Mouse (Mus musculus) midbrain, embryonic 12.5 days (tissue): ENCODE results near the gene Hint2. TPM values are rescaled to one million over a fixed set of nuclear protein-coding genes. Genes with fewer than 3 reads are reported as not detected.

ENCODE experiments used
- ATAC-seq: fragments of 200-750 bp; cut with Nextera tagmentation; 2 replicates; pipeline ENCODE4 v1.8.0; 2017; ENCODE audit warnings: low read depth, moderate TSS enrichment, moderate library complexity; ENCODE audit not compliant: low FRiP score
- H3K27ac ChIP-seq: fragments of 300-500 bp; sonication (generic); replicated peaks from 2 replicates; pipeline ENCODE4 v1.5.1; 2016; ENCODE audit warnings: mild to moderate bottlenecking
- H3K27me3 ChIP-seq: fragments of 300-500 bp; sonication (generic); 2 replicates; pipeline ENCODE4 v1.6.1; 2016; ENCODE audit warnings: mild to moderate bottlenecking
- H3K36me3 ChIP-seq: fragments of 300-500 bp; sonication (generic); 2 replicates; pipeline ENCODE4 v1.6.1; 2016
- H3K4me1 ChIP-seq: fragments of 300-500 bp; sonication (generic); 2 replicates; pipeline ENCODE4 v1.6.1; 2016
- H3K4me2 ChIP-seq: fragments of 300-500 bp; sonication (generic); replicated peaks from 2 replicates; pipeline ENCODE4 v1.6.1; 2016; ENCODE audit warnings: mild to moderate bottlenecking, moderate library complexity
- H3K4me3 ChIP-seq: fragments of 300-500 bp; sonication (generic); 2 replicates; pipeline ENCODE4 v1.5.1; 2016; ENCODE audit warnings: mild to moderate bottlenecking
- H3K9ac ChIP-seq: fragments of 300-500 bp; sonication (generic); replicated peaks from 2 replicates; pipeline ENCODE4 v1.6.1; 2016; ENCODE audit warnings: mild to moderate bottlenecking, moderate library complexity
- H3K9me3 ChIP-seq: fragments of 300-500 bp; sonication (generic); 2 replicates; pipeline ENCODE4 v1.6.1; 2016; ENCODE audit warnings: mild to moderate bottlenecking
- WGBS: fragments of 180-500 bp; shearing (Covaris S2); methylation state at CpG from one replicate; pipeline ENCODE4 v1.1.7; 2016; 5-methylcytosine and 5-hydroxymethylcytosine counted together
- polyA plus RNA-seq: library from polyadenylated mRNA; unstranded; fragments of >200 nt; fragmentation: Nextera tagmentation; extraction: Ambion mirVana; gene quantifications from 2 replicates; pipeline ENCODE4 v1.2.1, GENCODE M21; 2016

Gene Hint2
- polyA plus RNA-seq, 1 experiment from 2014 or later: 71.8 TPM

DNA sequence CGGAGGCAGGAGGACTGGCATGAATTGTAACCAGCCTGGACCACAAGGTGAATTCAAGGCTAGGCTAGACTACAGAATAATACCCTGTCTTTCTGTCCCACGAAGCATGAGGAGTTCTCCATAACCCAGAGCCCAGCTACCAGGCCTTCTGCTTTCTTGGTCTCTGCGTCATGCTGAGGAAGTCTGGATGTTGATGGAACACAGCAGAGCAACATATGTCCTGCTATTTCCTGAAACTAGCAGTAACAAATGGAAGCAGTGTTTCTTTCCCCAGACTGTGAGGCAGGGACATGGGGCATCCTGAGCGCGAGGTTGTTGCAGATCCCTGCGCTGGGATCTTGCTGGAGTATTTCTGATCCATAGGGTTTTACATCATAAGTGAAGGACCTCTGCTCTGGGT lies 22.3 kb upstream of the Hint2 start:
- 84% methylated on average over 6 of the region's 6 CpGs for WGBS
- peaks cover 89% of the 10 kb centered on the region for H3K36me3 ChIP-seq
- no peak for ATAC-seq

DNA sequence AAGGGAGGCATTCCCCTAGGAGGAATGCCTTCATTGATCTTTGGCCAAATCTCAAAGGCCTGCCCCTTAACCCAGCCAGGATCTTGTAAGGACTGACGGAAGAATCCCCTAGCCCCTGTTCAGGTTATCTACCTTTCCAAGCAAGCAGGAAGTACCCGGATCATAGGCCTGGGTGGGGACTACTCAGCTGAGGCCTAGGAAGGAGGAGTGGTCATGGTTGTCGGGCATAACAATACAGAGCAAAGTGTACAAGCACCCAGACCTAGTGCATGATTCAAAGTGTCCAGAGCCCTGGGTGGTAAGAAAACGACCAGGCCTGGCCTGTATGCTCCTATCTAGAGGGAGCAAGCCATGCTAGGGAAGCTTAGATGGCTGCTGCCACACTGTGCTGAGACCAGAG lies 19.3 kb upstream of the Hint2 start:
- peaks cover 23% of the 10 kb centered on the region for H3K4me1 ChIP-seq
- no peaks in the 10 kb centered on the region for H3K27me3 ChIP-seq
- H3K4me3 ChIP-seq: no peak overlapping the region
- no peak overlapping the region for H3K9ac ChIP-seq
- no peak overlapping the region for H3K4me2 ChIP-seq
- no peaks in the 10 kb centered on the region for H3K9me3 ChIP-seq
- ATAC-seq: no peak
- peaks cover 66% of the 10 kb centered on the region for H3K36me3 ChIP-seq
- 82% methylated on average over 4 of the region's 4 CpGs for WGBS
- no peak overlapping the region for H3K27ac ChIP-seq

More for the DNA sequence above, 22.3 kb upstream of the Hint2 start:
- H3K9ac ChIP-seq: no peak overlapping the region
- H3K4me2 ChIP-seq: no peak overlapping the region
- H3K4me1 ChIP-seq: no peaks in the 10 kb centered on the region
- H3K4me3 ChIP-seq: no peak overlapping the region
- H3K27ac ChIP-seq: no peak overlapping the region
- H3K9me3 ChIP-seq: no peaks in the 10 kb centered on the region
- H3K27me3 ChIP-seq: no peaks in the 10 kb centered on the region

DNA sequence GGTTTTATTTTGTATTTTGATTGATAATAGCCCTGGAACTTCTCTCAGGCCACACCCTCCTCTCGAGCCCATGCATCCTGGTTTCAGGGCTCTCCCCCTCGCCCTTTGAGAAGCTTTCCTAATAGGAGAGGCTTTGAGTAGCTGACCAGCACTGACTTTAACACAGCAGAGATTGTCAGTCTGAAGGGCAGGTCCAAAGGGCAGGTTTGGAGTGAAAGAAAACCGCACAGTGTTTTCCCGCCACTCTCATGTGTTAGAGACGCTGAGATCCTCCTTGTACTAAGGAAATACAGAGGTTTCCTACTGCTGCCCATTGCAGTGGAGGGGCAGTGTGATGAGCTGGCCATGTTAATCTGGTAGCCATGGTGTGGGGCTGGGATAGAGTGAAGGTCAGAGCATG lies 18.7 kb upstream of the Hint2 start:
- H3K27ac ChIP-seq: no peak overlapping the region
- H3K4me3 ChIP-seq: no peak overlapping the region
- no peaks in the 10 kb centered on the region for H3K9me3 ChIP-seq
- no peak overlapping the region for H3K9ac ChIP-seq
- H3K27me3 ChIP-seq: no peaks in the 10 kb centered on the region
- no peak overlapping the region for H3K4me2 ChIP-seq
- H3K36me3 ChIP-seq: peaks cover 59% of the 10 kb centered on the region
- 81% methylated on average over 5 of the region's 5 CpGs for WGBS
- peaks cover 28% of the 10 kb centered on the region for H3K4me1 ChIP-seq
- ATAC-seq: no peak

DNA sequence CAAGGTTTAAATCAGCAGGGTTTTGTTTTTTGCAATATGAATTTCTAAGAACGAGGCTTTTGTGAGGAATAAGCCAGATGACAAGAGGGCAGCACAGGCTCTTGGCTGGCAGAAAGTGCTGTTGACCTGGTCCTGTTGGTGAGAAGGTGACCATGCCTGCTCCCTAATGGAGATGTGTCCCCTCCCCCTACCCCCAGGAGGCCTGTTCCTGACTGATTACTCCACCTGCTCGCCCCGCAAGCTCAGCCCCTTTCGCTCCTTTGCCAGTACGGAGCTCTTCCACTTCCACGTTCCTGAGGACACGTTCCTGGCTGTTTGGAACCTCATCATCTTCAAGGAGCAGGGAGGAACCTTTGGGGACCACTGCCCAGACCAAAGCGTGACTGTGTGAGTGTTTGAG lies 17.4 kb upstream of the Hint2 start:
- no peak overlapping the region for H3K4me2 ChIP-seq
- no peak for ATAC-seq
- no peak overlapping the region for H3K4me3 ChIP-seq
- H3K9ac ChIP-seq: no peak overlapping the region
- WGBS: 80% methylated on average over 8 of the region's 8 CpGs
- H3K9me3 ChIP-seq: no peaks in the 10 kb centered on the region
- peaks cover 46% of the 10 kb centered on the region for H3K36me3 ChIP-seq
- peaks cover 35% of the 10 kb centered on the region for H3K4me1 ChIP-seq
- H3K27me3 ChIP-seq: no peaks in the 10 kb centered on the region
- no peak overlapping the region for H3K27ac ChIP-seq

DNA sequence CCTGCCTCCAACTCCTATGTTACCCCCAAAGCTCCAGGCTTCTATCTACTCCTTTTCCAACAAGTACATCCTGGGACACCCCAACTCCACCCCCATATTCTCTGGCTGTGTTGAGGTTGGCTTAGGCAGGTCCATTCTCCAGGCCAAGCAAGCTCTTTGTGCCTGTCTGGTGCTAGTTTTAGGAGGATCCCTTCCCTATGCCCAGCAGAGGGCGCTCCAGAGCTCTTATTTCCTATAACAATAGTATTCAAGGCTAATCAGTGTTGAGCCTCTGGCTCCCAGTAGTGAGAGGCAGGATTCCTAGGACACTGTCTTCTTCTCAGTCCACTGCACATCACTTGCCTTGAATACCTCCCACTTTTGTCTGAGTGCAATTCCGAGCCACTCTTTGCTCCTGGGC lies 15.8 kb upstream of the Hint2 start:
- peaks cover 39% of the 10 kb centered on the region for H3K4me1 ChIP-seq
- no peak overlapping the region for H3K9ac ChIP-seq
- H3K4me2 ChIP-seq: peak overlapping the region; percentile 31
- H3K4me3 ChIP-seq: no peak overlapping the region
- peaks cover 13% of the 10 kb centered on the region for H3K27me3 ChIP-seq
- H3K27ac ChIP-seq: no peak overlapping the region
- no peaks in the 10 kb centered on the region for H3K9me3 ChIP-seq
- WGBS: 2% methylated on average over 2 of the region's 2 CpGs
- peaks cover 30% of the 10 kb centered on the region for H3K36me3 ChIP-seq
- peak; percentile 24 for ATAC-seq

DNA sequence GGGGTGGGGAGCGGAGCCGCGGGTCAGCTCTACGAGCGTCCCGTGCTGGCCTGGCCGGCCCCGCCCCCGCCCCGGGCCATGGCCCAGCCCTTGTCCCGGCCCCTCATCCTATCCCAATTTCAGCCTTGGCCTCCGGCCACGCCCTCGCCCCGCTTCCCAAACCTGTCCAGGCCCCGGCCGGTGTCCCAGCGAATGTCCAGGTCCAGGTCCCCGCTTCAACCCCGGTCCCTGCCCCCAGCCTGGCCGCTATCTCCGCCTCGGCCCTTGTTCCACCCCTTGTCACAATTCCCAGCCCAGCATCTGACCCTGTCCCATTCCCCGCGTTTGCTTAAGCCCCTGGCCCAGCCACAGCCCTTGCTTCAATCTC lies 13.1 kb upstream of the Hint2 start:
- WGBS: under 1% methylated on average over 25 of the region's 25 CpGs
- Histone ChIP-seq H3K27ac (peak overlapping the region; percentile 70), H3K4me1 (peaks cover 39% of the 10 kb centered on the region), H3K4me2 (peak overlapping the region; percentile 72), H3K27me3 (peaks cover 32% of the 10 kb centered on the region), H3K4me3 (peak overlapping the region; percentile 79), H3K9ac (peak overlapping the region; percentile 88), H3K9me3 (no peaks in the 10 kb centered on the region), H3K36me3 (peaks cover 5% of the 10 kb centered on the region)
- peak; percentile 79 for ATAC-seq

DNA sequence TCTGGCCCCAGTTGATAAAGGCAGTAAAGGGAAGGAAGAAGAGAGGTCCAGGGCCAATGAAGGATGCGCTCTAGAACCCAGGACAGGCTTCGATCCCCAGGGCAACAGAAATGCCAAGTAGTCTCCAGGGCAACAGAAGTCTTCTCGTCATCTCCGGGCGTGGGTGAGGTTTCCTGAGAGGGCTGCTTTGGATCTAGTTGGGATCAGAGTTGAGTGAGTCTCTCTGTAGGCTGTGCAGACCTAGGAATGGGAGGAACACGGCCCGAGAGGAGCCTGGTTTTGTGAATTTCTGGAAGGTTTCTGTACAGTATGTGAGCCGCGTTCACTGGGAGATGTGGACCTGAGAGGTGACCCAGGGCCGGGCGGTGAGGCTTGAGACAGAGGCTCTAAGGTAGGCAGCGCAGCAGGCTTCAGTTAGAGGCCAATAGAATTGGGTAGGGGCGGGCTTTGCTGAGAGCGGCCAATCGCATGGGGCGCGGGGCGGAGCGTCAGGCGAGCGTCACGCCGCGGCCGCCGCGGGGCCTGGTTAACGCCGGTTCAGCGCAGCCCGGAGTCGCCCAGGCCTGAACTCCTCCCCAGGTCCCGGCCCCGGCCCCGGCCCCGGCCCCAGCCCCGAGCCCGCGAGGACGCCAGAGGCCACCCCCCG lies 12.6 kb upstream of the Hint2 start, which contains the start of the genes Tmem8b and Fam221b:
Tmem8b (plus strand) TSS at position 190 of the 646 bp plus-strand sequence.
Fam221b (minus strand) TSS at position 364 of the 646 bp plus-strand sequence.
- peaks cover under 1% of the 10 kb centered on the region; the same call in 1 of the 2 replicates for H3K36me3 ChIP-seq
- ATAC-seq: peak; percentile 95
- no peaks in the 10 kb centered on the region for H3K9me3 ChIP-seq
- 1% methylated on average over 41 of the region's 41 CpGs for WGBS
- H3K27me3 ChIP-seq: peaks cover 32% of the 10 kb centered on the region
- H3K4me2 ChIP-seq: peak within 1 kb of the TSS; percentile 72
- peak within 1 kb of the TSS; percentile 70 for H3K27ac ChIP-seq
- H3K9ac ChIP-seq: peak within 1 kb of the TSS; percentile 88
- H3K4me1 ChIP-seq: peaks cover 39% of the 10 kb centered on the region
- peak within 1 kb of the TSS; percentile 79 for H3K4me3 ChIP-seq

DNA sequence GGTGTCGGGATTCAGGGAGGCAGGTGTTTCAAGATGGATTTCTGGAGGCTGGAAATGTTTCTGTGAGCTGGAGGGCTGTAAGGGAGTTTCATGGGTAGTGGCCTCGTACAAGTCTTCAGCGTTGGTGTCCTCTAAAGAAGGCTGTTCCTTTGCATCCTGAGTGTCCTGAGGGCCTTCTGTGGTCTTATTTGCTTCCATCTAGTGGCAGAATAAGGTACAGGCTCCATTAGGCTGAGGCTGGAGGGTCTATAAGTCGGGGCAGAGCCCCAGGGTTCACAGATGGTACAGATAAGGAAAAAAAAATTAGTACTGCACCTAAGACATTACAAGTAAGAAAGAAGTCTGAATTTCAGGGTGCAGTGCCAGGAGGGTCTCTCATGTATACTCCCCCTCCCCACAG lies 10.1 kb upstream of the Hint2 start:
- H3K4me2 ChIP-seq: no peak overlapping the region
- no peak overlapping the region for H3K9ac ChIP-seq
- no peaks in the 10 kb centered on the region for H3K36me3 ChIP-seq
- ATAC-seq: no peak
- H3K4me1 ChIP-seq: peaks cover 24% of the 10 kb centered on the region
- no peak overlapping the region for H3K4me3 ChIP-seq
- WGBS: 28% methylated on average over 4 of the region's 4 CpGs
- no peaks in the 10 kb centered on the region for H3K9me3 ChIP-seq
- no peak overlapping the region for H3K27ac ChIP-seq
- H3K27me3 ChIP-seq: peaks cover 53% of the 10 kb centered on the region

DNA sequence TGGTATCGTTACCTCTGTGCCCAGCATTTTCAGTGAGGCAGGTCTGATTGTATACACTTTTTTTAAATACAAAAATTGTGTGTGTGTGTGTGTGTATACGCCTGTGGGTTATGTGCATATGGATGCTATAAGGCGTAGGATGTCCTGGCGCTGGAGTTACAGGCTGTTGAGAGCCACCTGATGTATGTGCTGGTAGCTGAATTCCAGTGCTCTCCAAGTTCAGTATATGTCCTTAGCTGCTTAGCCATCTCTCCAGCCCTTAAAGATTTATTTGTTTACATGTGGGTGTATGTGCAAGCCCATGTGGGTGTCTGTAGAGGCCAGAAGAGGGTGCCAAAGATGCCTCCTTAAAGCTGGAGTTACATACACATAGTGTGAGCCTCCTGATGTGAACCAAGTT lies 880 bp upstream of the Hint2 start:
- peaks cover 12% of the 10 kb centered on the region for H3K27me3 ChIP-seq
- H3K27ac ChIP-seq: no peak overlapping the region
- 63% methylated on average over 4 of the region's 4 CpGs for WGBS
- H3K9me3 ChIP-seq: no peaks in the 10 kb centered on the region
- peaks cover 16% of the 10 kb centered on the region for H3K4me1 ChIP-seq
- H3K36me3 ChIP-seq: no peaks in the 10 kb centered on the region
- peak overlapping the region; percentile 85 for H3K4me2 ChIP-seq
- no peak overlapping the region for H3K9ac ChIP-seq
- ATAC-seq: no peak
- peak overlapping the region; percentile 78 for H3K4me3 ChIP-seq

DNA sequence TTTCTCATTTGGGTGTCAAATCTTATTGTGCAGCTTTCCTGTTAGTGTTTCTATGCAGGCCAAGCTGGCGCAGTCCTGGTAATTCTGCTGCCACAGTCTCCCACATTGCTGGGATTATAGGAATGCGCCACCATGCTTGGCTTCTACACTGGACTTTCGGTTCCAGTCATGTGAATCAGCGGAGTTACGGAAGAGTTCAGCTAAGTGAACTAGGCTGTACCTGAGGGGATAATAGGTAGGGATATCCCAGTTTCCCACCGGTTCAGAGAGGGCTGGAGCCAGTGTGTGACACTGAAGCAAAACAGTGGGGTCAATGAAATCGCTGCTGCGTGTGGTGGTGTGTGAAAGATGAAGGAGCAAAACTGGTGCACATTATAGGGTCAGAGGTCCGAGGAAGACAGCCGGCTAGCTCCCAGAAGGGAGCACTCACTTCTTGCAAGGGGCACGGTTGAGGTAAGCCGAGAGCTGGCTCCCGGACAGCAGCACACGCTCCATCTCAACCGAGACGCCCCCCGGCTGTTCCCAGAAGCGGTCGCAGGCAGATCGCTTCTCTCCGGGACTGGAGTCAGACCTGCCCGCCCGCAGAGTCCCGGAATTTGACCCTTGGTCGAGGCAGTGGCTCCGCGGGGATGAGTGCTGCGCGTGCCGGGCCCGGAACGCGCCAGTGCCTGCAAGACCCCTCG lies 469 bp downstream of the Hint2 start:
- Histone ChIP-seq H3K9ac (peak overlapping the region; percentile 69), H3K27ac (peak overlapping the region; percentile 86), H3K27me3 (no peaks in the 10 kb centered on the region; the same call in 1 of the 2 replicates), H3K4me1 (peaks cover 16% of the 10 kb centered on the region), H3K9me3 (no peaks in the 10 kb centered on the region), H3K4me2 (peak overlapping the region; percentile 85), H3K36me3 (peaks cover 7% of the 10 kb centered on the region; the same call in 1 of the 2 replicates), H3K4me3 (peak overlapping the region; percentile 78)
- 5% methylated on average over 34 of the region's 34 CpGs for WGBS
- peak; percentile 64; the same call in 1 of the 2 replicates for ATAC-seq

DNA sequence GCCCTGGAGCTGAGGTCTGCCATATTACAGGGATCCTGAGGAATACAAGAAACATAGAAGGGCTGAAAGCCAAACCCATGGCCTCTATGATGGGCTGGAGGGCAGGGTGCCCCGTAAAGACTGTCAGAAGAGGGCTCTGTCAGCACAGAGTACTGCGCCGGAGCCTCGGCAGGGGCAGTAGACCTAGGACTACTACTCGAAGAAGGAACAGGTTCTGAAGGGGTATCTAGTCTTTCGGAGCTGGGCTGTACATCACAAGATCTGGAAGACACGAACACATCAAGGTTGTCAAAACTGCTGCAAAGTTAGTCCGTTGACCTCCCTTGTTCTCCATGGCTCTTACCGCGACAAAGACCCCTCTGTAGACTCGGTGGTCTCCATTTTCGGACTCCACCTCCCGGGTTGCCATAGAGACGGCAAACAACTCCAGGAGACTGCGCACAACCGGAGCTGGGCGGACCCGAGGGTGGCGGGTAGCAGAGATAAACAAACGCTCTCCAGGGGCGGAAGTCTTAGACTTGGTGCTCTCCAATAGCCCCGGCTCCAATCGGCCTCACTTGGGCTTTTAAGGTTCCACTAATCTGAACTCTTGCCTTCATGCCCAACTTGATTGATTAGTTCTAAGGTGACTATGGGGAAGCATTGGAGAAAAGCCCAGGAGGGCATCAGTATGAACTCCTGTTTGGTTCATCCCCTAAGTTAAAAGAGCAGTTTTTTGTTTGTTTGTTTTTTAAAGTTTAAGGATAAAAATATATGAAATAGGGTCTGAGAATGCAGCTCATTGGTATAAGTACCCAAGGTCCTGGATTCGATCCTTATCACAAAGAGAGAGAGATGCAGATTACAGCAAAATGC lies 2.9 kb downstream of the Hint2 start, which contains the start of gene Spag8:
Spag8 (minus strand) TSS at position 434 of the 855 bp plus-strand sequence.
- WGBS: 15% methylated on average over 24 of the region's 24 CpGs
- Histone ChIP-seq H3K9me3 (0 out of 2 replicates have a peak, but pooled peaks cover 5% of the 10 kb centered on the region), H3K36me3 (peaks cover 22% of the 10 kb centered on the region), H3K4me1 (peaks cover 16% of the 10 kb centered on the region), H3K27ac (0 out of 2 replicates have a peak within 1 kb of the TSS, but pooled peaks have one; percentile 22), H3K4me3 (peak within 1 kb of the TSS; percentile 34), H3K27me3 (no peaks in the 10 kb centered on the region; the same call in 1 of the 2 replicates), H3K9ac (no peak within 1 kb of the TSS), H3K4me2 (peak within 1 kb of the TSS; percentile 46)
- no peak for ATAC-seq
